Mouse (Mus musculus): ENCODE measurements at regions not wholly inside any gene's neighbourhood (a gene's known extent, or its start where the extent isn't known, plus 50 kb on each side); places are given as distances from the start of the nearest gene placed in this dataset.

DNA sequence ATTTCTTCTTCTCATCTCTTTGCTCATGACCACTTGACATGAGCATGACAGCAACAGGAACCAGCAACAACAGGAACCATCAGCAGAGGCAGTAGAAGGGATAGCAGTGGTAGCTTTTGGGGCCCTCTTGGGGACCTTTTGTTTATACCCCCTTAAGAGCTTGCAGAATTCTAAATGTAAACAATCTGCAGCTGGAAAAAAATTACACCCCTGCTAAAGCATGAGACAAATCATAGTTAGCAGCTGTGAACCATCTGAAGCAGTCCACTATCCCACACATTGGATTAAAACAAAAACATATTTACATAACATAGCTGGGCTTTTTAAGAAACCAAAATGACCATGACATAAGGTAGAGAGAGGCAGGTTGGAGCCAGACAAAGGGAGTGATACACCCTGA is 126.9 kb upstream of the Plxna2 start:
- TF ChIP-seq POLR2A (IDR thresholded peaks at IDR 0.05; ENCODE audit: low read depth, low read length) (no peak), CTCF (IDR thresholded peaks at IDR 0.05; ENCODE audit: extremely low read depth, insufficient read depth, insufficient read length, insufficient replicate concordance) (no peak)
